Mouse (Mus musculus) hindbrain, embryonic 16.5 days (tissue): ENCODE measurements around the gene Mark1. TPM values are rescaled to one million over a fixed set of nuclear protein-coding genes. Genes with fewer than 3 reads are reported as not detected.

ENCODE experiments used
- ATAC-seq: fragments of 200-750 bp; cut with Nextera tagmentation; 2 replicates; pipeline ENCODE4 v1.8.0; 2017; ENCODE audit warnings: moderate TSS enrichment, moderate library complexity
- H3K27ac ChIP-seq: fragments of 300-500 bp; sonication (generic); 2 replicates; pipeline ENCODE4 v1.5.1; 2014; ENCODE audit warnings: low read depth, mild to moderate bottlenecking, control low read depth, low read length, moderate library complexity
- H3K27me3 ChIP-seq: fragments of 300-500 bp; sonication (generic); replicated peaks from 2 replicates; pipeline ENCODE4 v1.6.1; 2014; ENCODE audit warnings: low read length; ENCODE audit not compliant: control insufficient read depth, insufficient read depth
- H3K36me3 ChIP-seq: fragments of 300-500 bp; sonication (generic); 2 replicates; pipeline ENCODE4 v1.6.1; 2014; ENCODE audit warnings: mild to moderate bottlenecking, low read length, moderate library complexity, mixed read lengths; ENCODE audit not compliant: control insufficient read depth, insufficient read depth
- H3K4me1 ChIP-seq: fragments of 300-500 bp; sonication (generic); 2 replicates; pipeline ENCODE4 v1.6.1; 2014; ENCODE audit warnings: low read depth, low read length; ENCODE audit not compliant: control insufficient read depth, insufficient read depth
- H3K4me2 ChIP-seq: fragments of 300-500 bp; sonication (generic); 2 replicates; pipeline ENCODE4 v1.6.1; 2014; ENCODE audit warnings: mild to moderate bottlenecking, low read length, control low read depth, moderate library complexity
- H3K4me3 ChIP-seq: fragments of 300-500 bp; sonication (generic); 2 replicates; pipeline ENCODE4 v1.5.1; 2014; ENCODE audit warnings: mild to moderate bottlenecking, low read length, control low read depth, moderate library complexity
- H3K9ac ChIP-seq: fragments of 300-500 bp; sonication (generic); 2 replicates; pipeline ENCODE4 v1.6.1; 2014; ENCODE audit warnings: low read depth, mild to moderate bottlenecking, control low read depth, low read length, moderate library complexity
- H3K9me3 ChIP-seq: fragments of 300-500 bp; sonication (generic); 2 replicates; pipeline ENCODE4 v1.6.1; 2014; ENCODE audit warnings: mild to moderate bottlenecking, low read length, moderate library complexity; ENCODE audit not compliant: control insufficient read depth
- WGBS: fragments of 180-500 bp; shearing (Covaris S2); extraction: QIAGEN DNeasy Blood & Tissue Kit; methylation state at CpG from one replicate; pipeline ENCODE4 v1.1.7; 2014; 5-methylcytosine and 5-hydroxymethylcytosine counted together
- polyA plus RNA-seq: library from polyadenylated mRNA; unstranded; fragments of >200 nt; fragmentation: Nextera tagmentation; extraction: Ambion mirVana; gene quantifications from 2 replicates; pipeline ENCODE4 v1.2.1, GENCODE M21; 2015

Gene Mark1
- polyA plus RNA-seq, 1 experiment from 2014 or later = 11.8 TPM

GRCm38 (mm10) chr1:184872069-184872819 is 127.1 kb downstream of the Mark1 start:
- Histone ChIP-seq H3K27me3 (no peaks in the 10 kb centered on the region), H3K9ac (no peak overlapping the region), H3K27ac (no peak overlapping the region), H3K9me3 (no peaks in the 10 kb centered on the region), H3K4me2 (no peak overlapping the region), H3K36me3 (no peaks in the 10 kb centered on the region), H3K4me1 (peaks cover 2% of the 10 kb centered on the region; the same call in 1 of the 2 replicates), H3K4me3 (no peak overlapping the region)
- 84% methylated on average over 7 of the region's 7 CpGs for WGBS
- ATAC-seq = no peak

DNA sequence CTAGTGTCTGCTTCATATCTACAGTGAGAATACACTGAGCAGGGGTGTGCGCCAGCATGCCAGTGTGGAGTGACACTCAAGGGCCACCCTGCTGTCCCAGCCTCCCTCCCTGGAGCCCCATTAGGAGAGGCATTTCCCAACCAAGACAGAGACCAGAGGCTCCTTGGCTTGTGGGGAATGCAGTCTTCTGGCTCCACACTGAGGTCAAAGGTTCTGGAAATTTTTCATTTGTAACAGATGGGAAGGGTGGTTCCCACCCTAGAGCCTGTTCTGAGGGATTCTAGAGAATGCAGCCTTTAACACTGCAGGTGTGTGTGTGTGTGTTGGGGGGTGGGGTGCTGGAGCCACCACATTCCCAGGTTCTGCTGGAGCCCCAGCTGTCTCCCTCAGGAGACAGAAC is 127.9 kb downstream of the Mark1 start:
- H3K36me3 ChIP-seq = no peaks in the 10 kb centered on the region
- no peak overlapping the region for H3K27ac ChIP-seq
- 90% methylated on average over 1 of the region's 1 CpGs for WGBS
- no peak for ATAC-seq
- no peaks in the 10 kb centered on the region for H3K27me3 ChIP-seq
- no peaks in the 10 kb centered on the region for H3K9me3 ChIP-seq
- H3K4me3 ChIP-seq = no peak overlapping the region
- H3K9ac ChIP-seq = no peak overlapping the region
- H3K4me2 ChIP-seq = no peak overlapping the region
- peaks cover 2% of the 10 kb centered on the region; the same call in 1 of the 2 replicates for H3K4me1 ChIP-seq

DNA sequence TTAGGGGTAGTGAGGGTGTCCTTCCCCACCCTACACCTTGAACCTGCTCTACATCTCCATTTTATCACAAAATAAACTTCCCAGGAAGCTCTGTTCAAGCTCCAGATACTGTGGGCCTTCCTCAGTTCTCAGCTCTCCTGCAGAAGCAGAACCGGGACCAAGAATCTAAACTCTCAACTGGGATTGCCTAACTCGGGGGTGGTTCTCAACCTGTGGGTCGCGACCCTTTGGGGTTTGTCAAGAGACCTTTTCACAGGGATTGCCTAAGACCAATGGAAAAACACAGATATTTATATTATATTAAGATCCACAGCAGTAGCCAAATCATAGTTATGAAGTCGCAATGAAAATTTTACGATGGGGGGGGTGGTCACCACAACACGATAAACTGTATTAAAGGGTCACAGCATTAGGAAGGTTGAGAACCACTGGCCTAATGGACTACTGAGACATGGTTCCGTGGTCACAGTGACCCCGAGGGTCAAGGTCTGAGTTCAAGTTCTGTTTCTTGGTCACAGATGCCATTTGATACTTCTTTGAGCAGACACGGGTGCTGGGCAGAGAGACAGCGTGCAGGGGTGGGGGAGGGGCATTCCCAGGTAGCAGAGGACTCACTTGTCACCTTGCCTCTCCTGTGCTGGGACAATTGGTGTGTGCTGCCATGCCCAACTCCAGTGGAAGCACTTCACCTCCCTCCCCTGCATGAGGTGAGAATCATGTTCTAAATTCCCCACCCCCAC is 128.6 kb downstream of the Mark1 start:
- Histone ChIP-seq H3K4me3 (no peak overlapping the region), H3K9me3 (no peaks in the 10 kb centered on the region), H3K27ac (no peak overlapping the region), H3K4me1 (peaks cover 2% of the 10 kb centered on the region; the same call in 1 of the 2 replicates), H3K27me3 (no peaks in the 10 kb centered on the region), H3K4me2 (no peak overlapping the region), H3K9ac (no peak overlapping the region), H3K36me3 (no peaks in the 10 kb centered on the region)
- ATAC-seq = no peak
- WGBS = 83% methylated on average over 11 of the region's 11 CpGs

- H3K4me1 ChIP-seq = peaks cover 2% of the 10 kb centered on the region; the same call in 1 of the 2 replicates
- H3K4me2 ChIP-seq = no peak overlapping the region
- WGBS = 62% methylated on average over 4 of the region's 4 CpGs
- no peak overlapping the region for H3K27ac ChIP-seq
- H3K9me3 ChIP-seq = no peaks in the 10 kb centered on the region
- H3K9ac ChIP-seq = no peak overlapping the region
- peak; percentile 61 for ATAC-seq
- no peak overlapping the region for H3K4me3 ChIP-seq
- no peaks in the 10 kb centered on the region for H3K27me3 ChIP-seq
- H3K36me3 ChIP-seq = no peaks in the 10 kb centered on the region
These were observed 129.3 kb downstream of the Mark1 start for GRCm38 (mm10) chr1:184869939-184870565.

- 79% methylated on average over 3 of the region's 3 CpGs for WGBS
These were observed 131.7 kb downstream of the Mark1 start for GRCm38 (mm10) chr1:184867640-184868120.

GRCm38 (mm10) chr1:184864381-184864801 is 135.0 kb downstream of the Mark1 start:
- no peak overlapping the region for H3K27ac ChIP-seq
- no peak for ATAC-seq
- H3K36me3 ChIP-seq = no peaks in the 10 kb centered on the region
- H3K4me3 ChIP-seq = no peak overlapping the region
- 13% methylated on average over 7 of the region's 7 CpGs for WGBS
- H3K27me3 ChIP-seq = no peaks in the 10 kb centered on the region
- no peaks in the 10 kb centered on the region for H3K4me1 ChIP-seq
- no peak overlapping the region for H3K9ac ChIP-seq
- H3K4me2 ChIP-seq = no peak overlapping the region
- H3K9me3 ChIP-seq = no peaks in the 10 kb centered on the region

More at GRCm38 (mm10) chr1:184867640-184868120, 131.7 kb downstream of the Mark1 start:
- no peak for ATAC-seq
- Histone ChIP-seq H3K27me3 (no peaks in the 10 kb centered on the region), H3K4me3 (no peak overlapping the region), H3K9me3 (no peaks in the 10 kb centered on the region), H3K4me2 (no peak overlapping the region), H3K36me3 (no peaks in the 10 kb centered on the region), H3K9ac (no peak overlapping the region), H3K4me1 (peaks cover 2% of the 10 kb centered on the region; the same call in 1 of the 2 replicates), H3K27ac (no peak overlapping the region)

GRCm38 (mm10) chr1:184862636-184863035 is 136.7 kb downstream of the Mark1 start:
- Histone ChIP-seq H3K4me1 (no peaks in the 10 kb centered on the region), H3K4me2 (no peak overlapping the region), H3K27me3 (no peaks in the 10 kb centered on the region), H3K9ac (no peak overlapping the region), H3K9me3 (no peaks in the 10 kb centered on the region), H3K36me3 (no peaks in the 10 kb centered on the region), H3K27ac (no peak overlapping the region), H3K4me3 (no peak overlapping the region)
- ATAC-seq = no peak
- 87% methylated on average over 6 of the region's 6 CpGs for WGBS

DNA sequence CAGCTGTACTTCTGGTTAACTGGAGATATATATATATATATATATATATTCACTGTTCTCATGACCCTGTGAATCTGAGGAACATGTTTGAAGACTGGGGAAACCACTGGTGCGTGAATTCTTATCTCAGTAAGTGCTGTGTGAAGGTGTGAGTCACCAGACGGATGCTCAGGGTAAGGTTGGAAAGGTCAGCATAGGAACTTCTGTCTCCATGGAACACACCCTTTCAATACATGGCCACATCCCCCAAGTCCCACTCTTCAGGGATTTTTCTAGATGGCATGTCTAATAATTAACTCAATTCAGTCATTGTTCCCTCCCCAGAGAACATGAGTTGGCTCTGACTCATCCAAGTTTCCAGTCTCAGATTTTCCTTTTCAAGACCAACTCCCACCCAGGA is 137.8 kb downstream of the Mark1 start:
- Histone ChIP-seq H3K27ac (no peak overlapping the region), H3K9me3 (no peaks in the 10 kb centered on the region), H3K36me3 (no peaks in the 10 kb centered on the region), H3K4me2 (no peak overlapping the region), H3K27me3 (no peaks in the 10 kb centered on the region), H3K9ac (no peak overlapping the region), H3K4me3 (no peak overlapping the region), H3K4me1 (no peaks in the 10 kb centered on the region)
- 82% methylated on average over 2 of the region's 2 CpGs for WGBS
- ATAC-seq = no peak

DNA sequence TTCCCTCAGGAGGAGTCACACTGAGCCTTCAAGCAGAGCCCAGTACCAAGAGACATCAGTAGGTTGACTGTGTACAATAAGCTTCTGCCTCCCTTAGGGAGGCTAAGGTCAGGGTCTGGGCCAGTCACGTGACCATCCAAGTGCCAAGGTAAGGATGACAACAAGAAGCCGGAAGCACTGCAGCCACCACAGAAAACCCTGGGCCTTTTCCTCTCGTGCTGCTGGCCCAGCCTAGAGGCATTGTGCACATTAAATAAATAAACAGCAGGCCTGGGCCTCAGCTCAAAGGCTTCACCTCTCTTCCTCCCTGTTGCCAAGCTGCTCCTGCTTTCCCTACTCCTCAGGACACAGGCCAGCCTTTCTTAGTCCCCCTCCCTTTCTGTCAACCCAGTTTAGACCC is 139.1 kb downstream of the Mark1 start:
- H3K36me3 ChIP-seq = no peaks in the 10 kb centered on the region
- WGBS = 65% methylated on average over 3 of the region's 3 CpGs
- H3K4me3 ChIP-seq = no peak overlapping the region
- H3K27me3 ChIP-seq = no peaks in the 10 kb centered on the region
- no peaks in the 10 kb centered on the region for H3K9me3 ChIP-seq
- H3K27ac ChIP-seq = no peak overlapping the region
- H3K4me1 ChIP-seq = no peaks in the 10 kb centered on the region
- ATAC-seq = no peak
- H3K4me2 ChIP-seq = no peak overlapping the region
- H3K9ac ChIP-seq = no peak overlapping the region
